In genomic region chr19:46045696-46046311, GRCm38 (mm10) we compare ENCODE assay signal across 8 mouse cellular contexts. TPM values are rescaled to one million over a fixed set of nuclear protein-coding genes. Genes with fewer than 3 reads are reported as not detected.
DNase-seq lines count a peak whose midpoint lies in the region; ATAC-seq and TF ChIP-seq lines count a peak whose summit lies in the region.

No protein-coding gene starts in this region.

- H3K9ac ChIP-seq in heart, postnatal 0 days (replicated peaks; ENCODE audit: low read depth, low read length), result peak overlapping the region; percentile 98

- no peaks in the 10 kb centered on the region for H3K9me3 ChIP-seq in forebrain, embryonic 10.5 days
- H3K9me3 ChIP-seq in heart, postnatal 0 days (replicated peaks; ENCODE audit: control insufficient read depth, low read length), result no peaks in the 10 kb centered on the region

- no peak; the same call in 1 of the 2 replicates for TF ChIP-seq EP300 in heart, postnatal 0 days (IDR thresholded peaks at IDR 0.05; ENCODE audit: low read depth)

- no peaks in the 10 kb centered on the region for H3K36me3 ChIP-seq in forebrain, embryonic 10.5 days (replicated peaks)
- H3K36me3 ChIP-seq in heart, postnatal 0 days (replicated peaks; ENCODE audit: control insufficient read depth, insufficient read depth, low read length), result no peaks in the 10 kb centered on the region

- 0 out of 2 replicates have a peak, but pooled peaks have one; percentile 2 for TF ChIP-seq CTCF in heart, postnatal 0 days (IDR thresholded peaks at IDR 0.05; ENCODE audit: low read depth)

- no peaks in the 10 kb centered on the region for H3K27me3 ChIP-seq in forebrain, embryonic 10.5 days (ENCODE audit: poor library complexity, severe bottlenecking)
- H3K27me3 ChIP-seq in heart, postnatal 0 days (ENCODE audit: control insufficient read depth, insufficient read depth, low read length), result no peaks in the 10 kb centered on the region

- H3K4me3 ChIP-seq in forebrain, embryonic 10.5 days, result peak overlapping the region; percentile 97
- peak overlapping the region; percentile 98 for H3K4me3 ChIP-seq in heart, postnatal 0 days (ENCODE audit: low read depth, low read length)

- peak overlapping the region; percentile 97 for H3K27ac ChIP-seq in forebrain, embryonic 10.5 days
- peak overlapping the region; percentile 99 for H3K27ac ChIP-seq in heart, postnatal 0 days (ENCODE audit: low read depth)

- DNase-seq in cerebellum, adult 11-12 months, result no peak
- DNase-seq in adrenal gland, postnatal 10 days, result peak; percentile 67
- DNase-seq in forebrain, embryonic 10.5 days (ENCODE audit: extremely low spot score, low spot score), result no peak
- peak; percentile 87 for DNase-seq in heart, postnatal 0 days (ENCODE audit: low spot score)
- DNase-seq in kidney, postnatal 36 days, result peak; percentile 65 to 67
- peak; percentile 76 for DNase-seq in lung, postnatal 25 days (ENCODE audit: low spot score)
- peak; percentile 68 to 83 for DNase-seq in right cerebral cortex, postnatal 10 days (ENCODE audit: low spot score in 2 of 2)

- peak; percentile 16 for ATAC-seq in cerebellum, adult (ENCODE audit: insufficient number of reproducible peaks, low FRiP score, low TSS enrichment)
- ATAC-seq in heart, postnatal 0 days (ENCODE audit: insufficient read depth, low read depth), result peak; percentile 18

- WGBS in forebrain, embryonic 10.5 days, result 2% methylated on average over 7 of the region's 7 CpGs
- 3% methylated on average over 7 of the region's 7 CpGs for WGBS in heart, postnatal 0 days

- H3K4me1 ChIP-seq in forebrain, embryonic 10.5 days, result peaks cover 70% of the 10 kb centered on the region
- H3K4me1 ChIP-seq in heart, postnatal 0 days (ENCODE audit: control insufficient read depth, insufficient read depth), result peaks cover 38% of the 10 kb centered on the region

- H3K4me2 ChIP-seq in heart, postnatal 0 days (ENCODE audit: low read depth, low read length), result peak overlapping the region; percentile 96

RNA-seq across cellular contexts. Expression of gene Ldb1, which starts 0.8 kb away (rescaled TPM):
- total RNA-seq in adrenal gland, postnatal 10 days (2021), result 10 to 100 TPM; 75.3 to 92.1 TPM
- polyA plus RNA-seq in forebrain, embryonic 10.5 days (2016; fragmentation: Nextera tagmentation; extraction: Ambion mirVana), result 87.8 and 91.0 TPM in 2 replicates
- total RNA-seq in heart, postnatal 0 days (2014; rRNA removed; ENCODE audit: low replicate concordance), result 72.3 and 79.3 TPM in 2 replicates
- 52.1 and 59.3 TPM in 2 replicates for polyA plus RNA-seq in heart, postnatal 0 days (2015; fragmentation: Nextera tagmentation; extraction: Ambion mirVana)

RNA-seq across cellular contexts. Expression of gene Pprc1, which starts 1.1 kb away (rescaled TPM):
- 10 to 100 TPM; 23.5 to 36.5 TPM for total RNA-seq in adrenal gland, postnatal 10 days (2021)
- polyA plus RNA-seq in forebrain, embryonic 10.5 days (2016; fragmentation: Nextera tagmentation; extraction: Ambion mirVana), result 57.5 and 61.9 TPM in 2 replicates
- 6.3 and 6.8 TPM in 2 replicates for total RNA-seq in heart, postnatal 0 days (2014; rRNA removed; ENCODE audit: low replicate concordance)
- 5.1 and 6.5 TPM in 2 replicates for polyA plus RNA-seq in heart, postnatal 0 days (2015; fragmentation: Nextera tagmentation; extraction: Ambion mirVana)

RNA-seq across cellular contexts. Expression of gene Nolc1, which starts 29.9 kb away (rescaled TPM):
- 10 to 100 TPM; 38.8 to 45.0 TPM for total RNA-seq in adrenal gland, postnatal 10 days (2021)
- 167 and 168 TPM in 2 replicates for polyA plus RNA-seq in forebrain, embryonic 10.5 days (2016; fragmentation: Nextera tagmentation; extraction: Ambion mirVana)
- 11.0 and 19.7 TPM in 2 replicates for total RNA-seq in heart, postnatal 0 days (2014; rRNA removed; ENCODE audit: low replicate concordance)
- 22.7 and 28.1 TPM in 2 replicates for polyA plus RNA-seq in heart, postnatal 0 days (2015; fragmentation: Nextera tagmentation; extraction: Ambion mirVana)

RNA-seq across cellular contexts. Expression of gene Hps6, which starts 42.5 kb away (rescaled TPM):
- 10 to 100 TPM in 1 of 2 experiments, 1 to 10 TPM in 1; 9.9 to 12.0 TPM for total RNA-seq in adrenal gland, postnatal 10 days (2021)
- 3.4 and 4.6 TPM in 2 replicates for polyA plus RNA-seq in forebrain, embryonic 10.5 days (2016; fragmentation: Nextera tagmentation; extraction: Ambion mirVana)
- total RNA-seq in heart, postnatal 0 days (2014; rRNA removed; ENCODE audit: low replicate concordance), result 9.7 and 12.1 TPM in 2 replicates
- 5.6 and 6.3 TPM in 2 replicates for polyA plus RNA-seq in heart, postnatal 0 days (2015; fragmentation: Nextera tagmentation; extraction: Ambion mirVana)

RNA-seq across cellular contexts. Expression of gene Armh3, which starts 47.5 kb away (rescaled TPM):
- 10 to 100 TPM; 14.6 to 19.2 TPM for total RNA-seq in adrenal gland, postnatal 10 days (2021)
- polyA plus RNA-seq in forebrain, embryonic 10.5 days (2016; fragmentation: Nextera tagmentation; extraction: Ambion mirVana), result 16.2 and 18.5 TPM in 2 replicates
- 7.0 and 11.4 TPM in 2 replicates for total RNA-seq in heart, postnatal 0 days (2014; rRNA removed; ENCODE audit: low replicate concordance)
- 10.4 and 11.1 TPM in 2 replicates for polyA plus RNA-seq in heart, postnatal 0 days (2015; fragmentation: Nextera tagmentation; extraction: Ambion mirVana)

Comparison
In these comparisons a context has a peak if more than half of its experiments do, and no peak if none do; other contexts are left out.
1. DNase-seq: peak in adrenal gland, postnatal 10 days (single experiment), heart, postnatal 0 days (single experiment), kidney, postnatal 36 days (2 of 2), lung, postnatal 25 days (single experiment) and right cerebral cortex, postnatal 10 days (2 of 2); none in cerebellum, adult 11-12 months (single experiment) and forebrain, embryonic 10.5 days (single experiment).